Mouse (Mus musculus) forebrain, embryonic 14.5 days (tissue): ENCODE data around the gene Hoxb5. TPM values are rescaled to one million over a fixed set of nuclear protein-coding genes. Genes with fewer than 3 reads are reported as not detected.

ENCODE experiments used
- ATAC-seq: fragments of 200-750 bp; cut with Nextera tagmentation; 2 replicates; pipeline ENCODE4 v1.8.0; 2017; ENCODE audit warnings: mild to moderate bottlenecking, moderate library complexity
- DNase-seq: peaks from one replicate; pipeline ENCODE4 v3.0.0-alpha.2; 2015; ENCODE audit warnings: low spot score
- H3K27ac ChIP-seq: fragments of 300-500 bp; sonication (generic); 2 replicates; pipeline ENCODE4 v1.5.1; 2014; ENCODE audit warnings: low read depth, mild to moderate bottlenecking, control low read depth, low read length, moderate library complexity
- H3K27me3 ChIP-seq: fragments of 300-500 bp; sonication (generic); replicated peaks from 2 replicates; pipeline ENCODE4 v1.6.1; 2014; ENCODE audit warnings: low read length, control low read depth, mixed read lengths; ENCODE audit not compliant: control insufficient read depth, insufficient read depth
- H3K36me3 ChIP-seq: fragments of 300-500 bp; sonication (generic); 2 replicates; pipeline ENCODE4 v1.6.1; 2014; ENCODE audit warnings: low read length, control low read depth; ENCODE audit not compliant: control insufficient read depth, insufficient read depth
- H3K4me1 ChIP-seq: fragments of 300-500 bp; sonication (generic); 2 replicates; pipeline ENCODE4 v1.6.1; 2014; ENCODE audit warnings: antibody characterized with exemption, low read length, control low read depth; ENCODE audit not compliant: control insufficient read depth, insufficient read depth
- H3K4me2 ChIP-seq: fragments of 300-500 bp; sonication (generic); 2 replicates; pipeline ENCODE4 v1.6.1; 2014; ENCODE audit warnings: mild to moderate bottlenecking, control low read depth, low read length
- H3K4me3 ChIP-seq: fragments of 300-500 bp; sonication (generic); 2 replicates; pipeline ENCODE4 v1.5.1; 2014; ENCODE audit warnings: low read depth, low read length, control low read depth
- H3K9ac ChIP-seq: fragments of 300-500 bp; sonication (generic); 2 replicates; pipeline ENCODE4 v1.6.1; 2014; ENCODE audit warnings: mild to moderate bottlenecking, low read length, control low read depth, moderate library complexity
- H3K9me3 ChIP-seq: fragments of 300-500 bp; sonication (generic); replicated peaks from 2 replicates; pipeline ENCODE4 v1.6.1; 2016; ENCODE audit warnings: low read length, control low read depth, mixed read lengths; ENCODE audit not compliant: control insufficient read depth
- WGBS: fragments of 180-500 bp; shearing (Covaris S2); extraction: QIAGEN DNeasy Blood & Tissue Kit; methylation state at CpG from one replicate; pipeline ENCODE4 v1.1.7; 2014; 5-methylcytosine and 5-hydroxymethylcytosine counted together
- polyA plus RNA-seq: library from polyadenylated mRNA; unstranded; fragments of >200 nt; fragmentation: Nextera tagmentation; extraction: Ambion mirVana; gene quantifications from 2 replicates; pipeline ENCODE4 v1.2.1, GENCODE M21; 2014

Gene Hoxb5
- polyA plus RNA-seq, 1 experiment from 2014 or later, result not detected

- no peak within 1 kb of the TSS for H3K4me3 ChIP-seq
- H3K9me3 ChIP-seq, result no peaks in the 10 kb centered on the region
- WGBS, result 1% methylated on average over 42 of the region's 43 CpGs
Observed at GRCm38 (mm10) chr11:96285771-96286738, 17.1 kb upstream of the Hoxb5 start, which contains the start of gene Hoxb7. Gene Hoxb7 (plus strand): TSS chr11:96286623.

GRCm38 (mm10) chr11:96286739-96287385, 16.3 kb upstream of the Hoxb5 start:
- H3K36me3 ChIP-seq, result no peaks in the 10 kb centered on the region
- H3K4me1 ChIP-seq, result no peaks in the 10 kb centered on the region
- H3K4me3 ChIP-seq, result no peak overlapping the region
- no peak for DNase-seq
- no peaks in the 10 kb centered on the region for H3K9me3 ChIP-seq
- WGBS, result under 1% methylated on average over 55 of the region's 55 CpGs
- H3K4me2 ChIP-seq, result no peak overlapping the region
- H3K27me3 ChIP-seq, result peaks cover 97% of the 10 kb centered on the region
- H3K9ac ChIP-seq, result no peak overlapping the region
- ATAC-seq, result no peak
- H3K27ac ChIP-seq, result no peak overlapping the region

More at GRCm38 (mm10) chr11:96285771-96286738, 17.1 kb upstream of the Hoxb5 start, which contains the start of gene Hoxb7:
- H3K27me3 ChIP-seq, result peaks cover 94% of the 10 kb centered on the region
- H3K9ac ChIP-seq, result no peak within 1 kb of the TSS
- H3K36me3 ChIP-seq, result no peaks in the 10 kb centered on the region
- DNase-seq (no peak), ATAC-seq (no peak)
- H3K27ac ChIP-seq, result no peak within 1 kb of the TSS
- H3K4me2 ChIP-seq, result no peak within 1 kb of the TSS
- H3K4me1 ChIP-seq, result no peaks in the 10 kb centered on the region

- H3K27me3 ChIP-seq, result peaks cover 99% of the 10 kb centered on the region
- H3K4me2 ChIP-seq, result no peak overlapping the region
- ATAC-seq (no peak), DNase-seq (no peak)
- H3K4me3 ChIP-seq, result no peak overlapping the region
- no peak overlapping the region for H3K27ac ChIP-seq
- H3K36me3 ChIP-seq, result no peaks in the 10 kb centered on the region
- no peaks in the 10 kb centered on the region for H3K9me3 ChIP-seq
- H3K9ac ChIP-seq, result no peak overlapping the region
- no peaks in the 10 kb centered on the region for H3K4me1 ChIP-seq
- WGBS, result under 1% methylated on average over 8 of the region's 9 CpGs
Observed at GRCm38 (mm10) chr11:96287411-96287810, 15.7 kb upstream of the Hoxb5 start.

GRCm38 (mm10) chr11:96288455-96289221, 14.5 kb upstream of the Hoxb5 start:
- Histone ChIP-seq H3K4me2 (no peak overlapping the region), H3K36me3 (no peaks in the 10 kb centered on the region), H3K9me3 (no peaks in the 10 kb centered on the region), H3K9ac (no peak overlapping the region), H3K4me1 (no peaks in the 10 kb centered on the region), H3K27ac (no peak overlapping the region), H3K4me3 (no peak overlapping the region), H3K27me3 (peaks cover 99% of the 10 kb centered on the region)
- ATAC-seq (no peak), DNase-seq (no peak)
- 12% methylated on average over 1 of the region's 1 CpGs for WGBS

- H3K4me1 ChIP-seq, result no peaks in the 10 kb centered on the region
- H3K27ac ChIP-seq, result no peak overlapping the region
- H3K36me3 ChIP-seq, result no peaks in the 10 kb centered on the region
- DNase-seq (no peak), ATAC-seq (no peak)
- under 1% methylated on average over 21 of the region's 21 CpGs for WGBS
- H3K4me3 ChIP-seq, result no peak overlapping the region
- no peak overlapping the region for H3K4me2 ChIP-seq
- H3K9me3 ChIP-seq, result no peaks in the 10 kb centered on the region
- H3K27me3 ChIP-seq, result peaks cover 99% of the 10 kb centered on the region
- H3K9ac ChIP-seq, result no peak overlapping the region
Observed at GRCm38 (mm10) chr11:96289293-96289692, 13.8 kb upstream of the Hoxb5 start.

GRCm38 (mm10) chr11:96289837-96290236, 13.3 kb upstream of the Hoxb5 start:
- Histone ChIP-seq H3K36me3 (no peaks in the 10 kb centered on the region), H3K4me1 (no peaks in the 10 kb centered on the region), H3K27me3 (peaks cover 99% of the 10 kb centered on the region), H3K4me3 (no peak overlapping the region), H3K9ac (no peak overlapping the region), H3K9me3 (no peaks in the 10 kb centered on the region), H3K27ac (no peak overlapping the region), H3K4me2 (no peak overlapping the region)
- ATAC-seq, result no peak
- WGBS, result 7% methylated on average over 6 of the region's 6 CpGs
- no peak for DNase-seq

- Histone ChIP-seq H3K9me3 (no peaks in the 10 kb centered on the region), H3K27me3 (peaks cover 99% of the 10 kb centered on the region), H3K4me1 (no peaks in the 10 kb centered on the region), H3K4me2 (no peak overlapping the region), H3K36me3 (no peaks in the 10 kb centered on the region), H3K9ac (no peak overlapping the region), H3K27ac (no peak overlapping the region), H3K4me3 (no peak overlapping the region)
- ATAC-seq (no peak), DNase-seq (no peak)
- WGBS, result 3% methylated on average over 17 of the region's 17 CpGs
Observed at GRCm38 (mm10) chr11:96290705-96291355, 12.3 kb upstream of the Hoxb5 start.
